Mouse (Mus musculus) ES-Bruce4 (cell line): Measurements from ENCODE around the gene Gucy1b2. TPM values are rescaled to one million over a fixed set of nuclear protein-coding genes. Genes with fewer than 3 reads are reported as not detected.

Experiments
- H3K27ac ChIP-seq: 2 replicates; pipeline ENCODE4 v1.5.1; 2012; ENCODE audit warnings: low read length, inconsistent platforms; ENCODE audit not compliant: insufficient read depth
- H3K27me3 ChIP-seq: 2 replicates; pipeline ENCODE4 v1.6.1; 2012; ENCODE audit warnings: mild to moderate bottlenecking, low read length, inconsistent platforms; ENCODE audit not compliant: control insufficient read depth, poor library complexity, insufficient read depth, severe bottlenecking
- H3K36me3 ChIP-seq: 2 replicates; pipeline ENCODE4 v1.6.1; 2012; ENCODE audit warnings: inconsistent platforms, mild to moderate bottlenecking, low read length, moderate library complexity; ENCODE audit not compliant: control insufficient read depth, poor library complexity, insufficient read depth, severe bottlenecking
- H3K4me1 ChIP-seq: one replicate; pipeline ENCODE4 v1.8.1; 2011; ENCODE audit warnings: low read length; ENCODE audit not compliant: control insufficient read depth, insufficient read depth
- H3K4me3 ChIP-seq: 2 replicates; pipeline ENCODE4 v1.5.1; 2011; ENCODE audit warnings: low read depth, mild to moderate bottlenecking, low read length
- H3K9ac ChIP-seq: 2 replicates; pipeline ENCODE4 v1.6.1; 2012; ENCODE audit warnings: low read depth, mild to moderate bottlenecking, inconsistent platforms; ENCODE audit not compliant: poor library complexity, severe bottlenecking
- H3K9me3 ChIP-seq: replicated peaks from 2 replicates; pipeline ENCODE4 v1.6.1; 2012; ENCODE audit warnings: mild to moderate bottlenecking, low read length, inconsistent platforms; ENCODE audit not compliant: control insufficient read depth, poor library complexity, insufficient read depth, severe bottlenecking
- CTCF ChIP-seq: IDR thresholded peaks from one replicate; pipeline ENCODE4 v1.8.1; 2011; ENCODE audit warnings: low read depth, low read length
- EP300 ChIP-seq: IDR thresholded peaks from 2 replicates; pipeline ENCODE4 v1.6.1; 2011; ENCODE audit warnings: low read depth, low read length; ENCODE audit not compliant: insufficient read depth
- POLR2A ChIP-seq: IDR thresholded peaks from one replicate; pipeline ENCODE4 v1.8.1; 2011; ENCODE audit warnings: low read length; ENCODE audit not compliant: insufficient read depth
- polyA plus RNA-seq: library from polyadenylated mRNA; stranded (reverse); fragments of >200 nt; gene quantifications from 2 replicates; pipeline ENCODE4 v1.2.4, GENCODE M21; 2011; ENCODE audit warnings: low read depth; ENCODE audit not compliant: missing spikeins, insufficient read depth, insufficient read length

The Gucy1b2 gene
- polyA plus RNA-seq, 1 experiment = not detected

DNA sequence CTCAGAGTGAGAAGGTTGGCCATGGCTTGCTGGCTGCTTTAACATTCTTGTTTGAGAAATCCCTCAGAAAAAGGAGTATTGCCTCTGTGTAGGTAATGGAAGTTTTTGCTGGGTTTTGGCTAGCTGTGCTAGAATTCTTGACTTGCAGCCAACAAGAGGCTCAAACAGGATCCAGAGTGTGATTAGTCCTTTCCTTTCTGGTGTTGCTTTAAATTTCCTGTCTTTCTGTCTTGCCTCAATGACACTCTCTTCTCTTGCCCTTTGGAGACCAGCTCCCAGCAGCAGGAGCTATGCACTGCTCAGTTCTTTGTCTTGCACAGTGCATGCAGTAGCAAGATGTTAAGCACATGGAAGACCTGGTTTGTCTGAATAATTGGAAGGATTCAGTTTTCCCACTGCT, 80.4 kb downstream of the Gucy1b2 start:
- Histone ChIP-seq H3K9me3 (no peaks in the 10 kb centered on the region), H3K36me3 (peaks cover 6% of the 10 kb centered on the region; the same call in 1 of the 2 replicates), H3K4me3 (no peak overlapping the region), H3K27ac (no peak overlapping the region), H3K4me1 (no peaks in the 10 kb centered on the region), H3K27me3 (no peaks in the 10 kb centered on the region), H3K9ac (no peak overlapping the region)
- no peak for TF ChIP-seq POLR2A
- no peak for TF ChIP-seq EP300
- no peak for TF ChIP-seq CTCF

DNA sequence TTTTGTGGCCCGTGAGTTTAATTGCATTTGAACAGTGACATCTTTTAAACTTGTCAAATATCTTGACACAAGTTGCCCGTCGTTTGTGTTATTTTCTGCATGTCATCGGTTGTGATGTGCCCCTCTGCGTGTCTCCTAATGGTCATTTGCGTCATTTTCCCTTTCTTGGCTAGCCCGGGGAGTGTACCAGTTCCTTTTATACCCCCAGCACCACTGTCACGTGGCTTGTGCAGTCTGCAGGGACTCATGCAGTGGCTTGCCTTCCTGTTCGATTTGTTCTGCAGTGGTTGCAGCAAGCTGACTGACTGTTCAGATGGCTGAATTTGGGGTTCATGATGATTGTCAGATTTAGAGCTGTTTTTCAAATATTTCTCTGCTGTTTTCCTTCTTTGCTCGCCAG, 82.1 kb downstream of the Gucy1b2 start:
- peaks cover 7% of the 10 kb centered on the region; the same call in 1 of the 2 replicates for H3K36me3 ChIP-seq
- no peaks in the 10 kb centered on the region for H3K27me3 ChIP-seq
- H3K4me3 ChIP-seq = no peak overlapping the region
- no peak overlapping the region for H3K27ac ChIP-seq
- no peaks in the 10 kb centered on the region for H3K4me1 ChIP-seq
- no peak for TF ChIP-seq EP300
- TF ChIP-seq CTCF = no peak
- no peak for TF ChIP-seq POLR2A
- H3K9me3 ChIP-seq = no peaks in the 10 kb centered on the region
- H3K9ac ChIP-seq = no peak overlapping the region

DNA sequence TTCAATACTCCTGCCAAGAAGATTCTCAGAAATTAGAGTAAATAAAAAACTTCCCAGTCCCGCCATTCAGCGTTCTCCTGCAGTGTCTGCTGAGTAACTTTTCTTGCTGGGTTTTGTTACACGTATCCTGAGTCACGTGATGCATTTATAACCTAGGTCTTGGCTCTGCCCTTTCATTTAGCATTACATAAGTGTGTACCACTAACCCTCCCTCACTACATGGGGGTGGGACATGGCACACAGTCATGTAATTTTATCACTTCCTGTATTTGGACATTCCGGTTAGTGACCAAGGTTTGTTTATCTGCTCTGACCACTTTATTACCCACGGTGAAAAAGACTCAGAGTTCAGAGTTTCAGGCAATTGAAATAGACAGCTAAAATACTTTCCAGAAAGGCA, 85.3 kb downstream of the Gucy1b2 start:
- Histone ChIP-seq H3K4me3 (no peak overlapping the region), H3K27me3 (no peaks in the 10 kb centered on the region), H3K27ac (no peak overlapping the region), H3K9ac (no peak overlapping the region), H3K9me3 (no peaks in the 10 kb centered on the region), H3K4me1 (no peaks in the 10 kb centered on the region), H3K36me3 (peaks cover 10% of the 10 kb centered on the region; the same call in 1 of the 2 replicates)
- no peak for TF ChIP-seq CTCF
- TF ChIP-seq POLR2A = no peak
- no peak for TF ChIP-seq EP300

DNA sequence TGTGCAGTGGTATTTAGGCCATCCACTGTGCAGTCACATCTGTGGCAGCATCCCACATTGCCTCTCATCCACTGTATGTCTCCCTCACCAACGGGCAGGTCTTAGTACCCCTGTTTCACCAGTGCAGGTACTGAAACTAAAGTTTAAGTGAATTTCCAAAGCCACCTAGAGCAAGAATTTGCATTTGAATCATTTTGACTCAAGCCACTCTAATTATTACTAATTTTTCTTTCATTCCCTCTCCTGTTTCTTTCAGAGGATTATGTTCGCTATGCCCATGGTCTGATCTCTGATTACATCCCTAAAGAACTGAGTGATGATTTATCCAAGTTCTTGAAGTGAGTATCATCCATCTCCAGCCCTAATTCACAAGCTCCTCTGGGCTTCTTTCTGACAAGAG, 92.3 kb downstream of the Gucy1b2 start:
- TF ChIP-seq CTCF = no peak
- no peak for TF ChIP-seq POLR2A
- TF ChIP-seq EP300 = no peak
- Histone ChIP-seq H3K4me3 (no peak overlapping the region), H3K9ac (no peak overlapping the region), H3K27me3 (no peaks in the 10 kb centered on the region), H3K4me1 (no peaks in the 10 kb centered on the region), H3K27ac (no peak overlapping the region), H3K36me3 (peaks cover 6% of the 10 kb centered on the region), H3K9me3 (no peaks in the 10 kb centered on the region)

DNA sequence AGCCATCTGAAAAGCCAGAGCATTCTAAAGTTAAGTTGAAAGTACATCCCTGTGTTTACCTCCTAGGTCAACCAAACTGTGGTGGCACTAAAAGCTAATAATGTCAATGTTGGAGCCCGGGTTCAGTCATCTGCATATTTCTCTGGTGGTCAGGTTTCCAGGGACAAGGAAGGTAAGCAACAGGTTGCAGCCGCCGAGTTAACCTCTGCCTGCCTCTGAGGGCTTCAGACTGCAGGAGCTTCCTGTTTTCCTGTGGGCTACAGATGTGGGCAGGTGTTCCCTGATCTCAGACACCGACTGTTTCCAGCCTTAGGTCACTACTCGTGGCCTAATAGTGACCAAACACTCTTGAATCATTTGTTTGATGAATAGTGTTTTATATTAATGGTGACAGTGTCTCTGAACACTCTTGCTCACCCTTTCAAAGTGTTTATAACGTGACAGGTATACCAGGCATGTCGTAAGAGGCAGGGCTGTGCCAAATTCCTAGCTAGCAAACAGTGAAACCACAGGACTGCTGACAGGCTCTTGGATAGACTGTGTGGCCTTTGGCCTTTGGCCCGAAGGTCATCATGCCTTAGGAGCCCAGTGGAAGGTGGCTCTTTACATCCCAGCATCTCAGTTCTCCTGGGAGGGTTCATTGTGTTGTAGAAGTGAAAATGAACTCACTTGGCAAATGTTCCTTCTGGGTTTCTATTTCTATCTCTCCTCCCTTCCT, 94.7 kb downstream of the Gucy1b2 start:
- no peaks in the 10 kb centered on the region for H3K9me3 ChIP-seq
- no peak overlapping the region for H3K4me3 ChIP-seq
- no peak overlapping the region for H3K9ac ChIP-seq
- peaks cover 4% of the 10 kb centered on the region for H3K36me3 ChIP-seq
- H3K27me3 ChIP-seq = no peaks in the 10 kb centered on the region
- no peak for TF ChIP-seq CTCF
- no peak for TF ChIP-seq POLR2A
- no peak for TF ChIP-seq EP300
- no peak overlapping the region for H3K27ac ChIP-seq
- H3K4me1 ChIP-seq = no peaks in the 10 kb centered on the region

- Histone ChIP-seq H3K9ac (no peak overlapping the region), H3K9me3 (no peaks in the 10 kb centered on the region), H3K27me3 (no peaks in the 10 kb centered on the region), H3K4me3 (no peak overlapping the region), H3K27ac (no peak overlapping the region), H3K4me1 (peaks cover 3% of the 10 kb centered on the region), H3K36me3 (no peaks in the 10 kb centered on the region; the same call in 1 of the 2 replicates)
- TF ChIP-seq POLR2A = no peak
- TF ChIP-seq CTCF = no peak
- TF ChIP-seq EP300 = no peak
Measured at GRCm38 (mm10) chr14:62355201-62355600, 100.9 kb downstream of the Gucy1b2 start.
